Comparison of ENCODE assay signal across 9 mouse cellular contexts in genomic region chr11:120704486-120705325, GRCm38 (mm10). TPM values are rescaled to one million over a fixed set of nuclear protein-coding genes. Genes with fewer than 3 reads are reported as not detected.
DNase-seq lines count a peak whose midpoint lies in the region; ATAC-seq lines count a peak whose summit lies in the region.
"Had no signal": no experiment of that assay in that cellular context is flagged by ENCODE, and none has a peak within 500 bp of the region (broad histone marks: within the 10 kb centered on the region; RNA-seq: fewer than 3 reads in every experiment).

No protein-coding gene starts in this region.

- H3K4me1 ChIP-seq in kidney, embryonic 15.5 days = peaks cover 67% of the 10 kb centered on the region
- H3K4me1 ChIP-seq in hindbrain, embryonic 15.5 days (replicated peaks) = peaks cover 22% of the 10 kb centered on the region
- peaks cover 19% of the 10 kb centered on the region for H3K4me1 ChIP-seq in midbrain, embryonic 16.5 days (ENCODE audit: control insufficient read depth, insufficient read depth, low read length)

- H3K9ac ChIP-seq in kidney, embryonic 15.5 days = 0 out of 2 replicates have a peak overlapping the region, but pooled peaks have one; percentile 11
- H3K9ac ChIP-seq in hindbrain, embryonic 15.5 days = 0 out of 2 replicates have a peak overlapping the region, but pooled peaks have one; percentile 7
- H3K9ac ChIP-seq in midbrain, embryonic 16.5 days (ENCODE audit: low read depth, low read length) = peak overlapping the region; percentile 39; the same call in 1 of the 2 replicates

- peak overlapping the region; percentile 76 for H3K27ac ChIP-seq in kidney, embryonic 15.5 days
- H3K27ac ChIP-seq in hindbrain, embryonic 15.5 days (replicated peaks) = no peak overlapping the region
- no peak overlapping the region for H3K27ac ChIP-seq in midbrain, embryonic 16.5 days (ENCODE audit: low read length)

- no peak for DNase-seq in kidney, adult 8-10 months
- peak; percentile 66 for DNase-seq in embryo, embryonic 10 days (ENCODE audit: low spot score)
- no peak for DNase-seq in left cerebral cortex, postnatal 25 days (ENCODE audit: low spot score in 2 of 2)
- no peak for DNase-seq in natural killer cell, adult 2 months (ENCODE audit: low spot score in 2 of 2)
- DNase-seq: cerebellum, adult 11-12 months had no signal

- no peaks in the 10 kb centered on the region for H3K9me3 ChIP-seq in kidney, embryonic 15.5 days (replicated peaks)
- H3K9me3 ChIP-seq in hindbrain, embryonic 15.5 days = no peaks in the 10 kb centered on the region
- no peaks in the 10 kb centered on the region for H3K9me3 ChIP-seq in midbrain, embryonic 16.5 days (replicated peaks; ENCODE audit: control insufficient read depth, low read length, poor library complexity, severe bottlenecking)

- H3K4me2 ChIP-seq in kidney, embryonic 15.5 days = 0 out of 2 replicates have a peak overlapping the region, but pooled peaks have one; percentile 0
- H3K4me2 ChIP-seq in hindbrain, embryonic 15.5 days = no peak overlapping the region
- H3K4me2 ChIP-seq in midbrain, embryonic 16.5 days (ENCODE audit: low read length) = no peak overlapping the region

- no peak overlapping the region for H3K4me3 ChIP-seq in kidney, embryonic 15.5 days (replicated peaks)
- no peak overlapping the region for H3K4me3 ChIP-seq in hindbrain, embryonic 15.5 days
- no peak overlapping the region for H3K4me3 ChIP-seq in midbrain, embryonic 16.5 days (ENCODE audit: low read depth, low read length)

- ATAC-seq in kidney, embryonic 15.5 days (replicated peaks; ENCODE audit: low FRiP score) = peak; percentile 71
- no peak for ATAC-seq in hindbrain, embryonic 15.5 days (ENCODE audit: low FRiP score, low read depth)
- peak; percentile 31; the same call in 1 of the 2 replicates for ATAC-seq in midbrain, embryonic 16.5 days
- ATAC-seq in frontal cortex, adult (ENCODE audit: low TSS enrichment) = no peak

- intact Hi-C loops in left cerebral cortex, postnatal 25 days (cut with DNase I) = no loop called here

- 22% methylated on average over 8 of the region's 8 CpGs for WGBS in kidney, embryonic 15.5 days
- WGBS in hindbrain, embryonic 15.5 days = 23% methylated on average over 8 of the region's 8 CpGs
- 16% methylated on average over 8 of the region's 8 CpGs for WGBS in midbrain, embryonic 16.5 days

- no peaks in the 10 kb centered on the region for H3K27me3 ChIP-seq in kidney, embryonic 15.5 days
- no peaks in the 10 kb centered on the region for H3K27me3 ChIP-seq in hindbrain, embryonic 15.5 days
- no peaks in the 10 kb centered on the region for H3K27me3 ChIP-seq in midbrain, embryonic 16.5 days (ENCODE audit: control insufficient read depth, insufficient read depth, low read depth, low read length)

- H3K36me3 ChIP-seq in kidney, embryonic 15.5 days = peaks cover 48% of the 10 kb centered on the region
- peaks cover 14% of the 10 kb centered on the region; the same call in 1 of the 2 replicates for H3K36me3 ChIP-seq in hindbrain, embryonic 15.5 days
- H3K36me3 ChIP-seq in midbrain, embryonic 16.5 days (ENCODE audit: control insufficient read depth, insufficient read depth, low read length) = peaks cover 10% of the 10 kb centered on the region

RNA-seq across cellular contexts. Expression of gene Cenpx, which starts 8.8 kb away (rescaled TPM):
- polyA plus RNA-seq in kidney, embryonic 15.5 days (2015; fragmentation: Nextera tagmentation; extraction: Ambion mirVana) = 164 and 176 TPM in 2 replicates
- polyA plus RNA-seq in hindbrain, embryonic 15.5 days (2015; fragmentation: Nextera tagmentation; extraction: Ambion mirVana) = 107 and 109 TPM in 2 replicates
- 88.8 and 92.2 TPM in 2 replicates for polyA plus RNA-seq in midbrain, embryonic 16.5 days (2015; fragmentation: Nextera tagmentation; extraction: Ambion mirVana)
- 10 to 100 TPM; 18.0 to 22.7 TPM for total RNA-seq in left cerebral cortex, postnatal 25 days (2021)

RNA-seq across cellular contexts. Expression of gene Lrrc45, which starts 9.0 kb away (rescaled TPM):
- polyA plus RNA-seq in kidney, embryonic 15.5 days (2015; fragmentation: Nextera tagmentation; extraction: Ambion mirVana) = 52.9 and 66.0 TPM in 2 replicates
- polyA plus RNA-seq in hindbrain, embryonic 15.5 days (2015; fragmentation: Nextera tagmentation; extraction: Ambion mirVana) = 74.9 and 81.2 TPM in 2 replicates
- 86.6 and 87.9 TPM in 2 replicates for polyA plus RNA-seq in midbrain, embryonic 16.5 days (2015; fragmentation: Nextera tagmentation; extraction: Ambion mirVana)
- 10 to 100 TPM; 50.4 to 60.0 TPM for total RNA-seq in left cerebral cortex, postnatal 25 days (2021)

RNA-seq across cellular contexts. Expression of gene Rac3, which starts 16.6 kb away (rescaled TPM):
- polyA plus RNA-seq in kidney, embryonic 15.5 days (2015; fragmentation: Nextera tagmentation; extraction: Ambion mirVana) = 27.6 and 31.0 TPM in 2 replicates
- polyA plus RNA-seq in hindbrain, embryonic 15.5 days (2015; fragmentation: Nextera tagmentation; extraction: Ambion mirVana) = 540 and 587 TPM in 2 replicates
- 624 and 719 TPM in 2 replicates for polyA plus RNA-seq in midbrain, embryonic 16.5 days (2015; fragmentation: Nextera tagmentation; extraction: Ambion mirVana)
- total RNA-seq in left cerebral cortex, postnatal 25 days (2021) = 10 to 100 TPM; 39.4 to 41.0 TPM

RNA-seq across cellular contexts. Expression of gene Dcxr, which starts 22.4 kb away (rescaled TPM):
- 31.9 and 32.1 TPM in 2 replicates for polyA plus RNA-seq in kidney, embryonic 15.5 days (2015; fragmentation: Nextera tagmentation; extraction: Ambion mirVana)
- 8.8 and 10.4 TPM in 2 replicates for polyA plus RNA-seq in hindbrain, embryonic 15.5 days (2015; fragmentation: Nextera tagmentation; extraction: Ambion mirVana)
- 5.8 and 7.0 TPM in 2 replicates for polyA plus RNA-seq in midbrain, embryonic 16.5 days (2015; fragmentation: Nextera tagmentation; extraction: Ambion mirVana)
- total RNA-seq in left cerebral cortex, postnatal 25 days (2021) = 1 to 10 TPM; 6.1 to 7.4 TPM

RNA-seq across cellular contexts. Expression of gene Cbr2, which starts 27.2 kb away (rescaled TPM):
- 2.4 and 3.4 TPM in 2 replicates for polyA plus RNA-seq in kidney, embryonic 15.5 days (2015; fragmentation: Nextera tagmentation; extraction: Ambion mirVana)
- polyA plus RNA-seq in hindbrain, embryonic 15.5 days (2015; fragmentation: Nextera tagmentation; extraction: Ambion mirVana) = 0.97 and 2.1 TPM in 2 replicates
- 0.87 and 1.6 TPM in 2 replicates for polyA plus RNA-seq in midbrain, embryonic 16.5 days (2015; fragmentation: Nextera tagmentation; extraction: Ambion mirVana)
- 1 to 10 TPM; 2.6 to 3.7 TPM for total RNA-seq in left cerebral cortex, postnatal 25 days (2021)

Comparison
In these comparisons a context has a peak if more than half of its experiments do, and no peak if none do; other contexts are left out.
1. ATAC-seq: peak in kidney, embryonic 15.5 days (single experiment) and midbrain, embryonic 16.5 days (single experiment); none in hindbrain, embryonic 15.5 days (single experiment) and frontal cortex, adult (single experiment).
2. RNA of gene Rac3, which starts 16.6 kb away (polyA plus RNA-seq): 624 to 719 TPM in midbrain, embryonic 16.5 days and 540 to 587 TPM in hindbrain, embryonic 15.5 days; 27.6 to 31.0 TPM in kidney, embryonic 15.5 days; every median in the first group is over 10 times any median in the second.
3. Peak in every context shown above with its lines, with median percentiles within 50 percentile points of each other: H3K9ac ChIP-seq.